Mouse (Mus musculus) lung, embryonic 14.5 days (tissue): ENCODE measurements around the gene Gipc2. TPM values are rescaled to one million over a fixed set of nuclear protein-coding genes. Genes with fewer than 3 reads are reported as not detected.

Experiments used
- ATAC-seq: fragments of 200-750 bp; cut with Nextera tagmentation; 2 replicates; pipeline ENCODE4 v1.8.0; 2017; ENCODE audit warnings: mild to moderate bottlenecking, moderate TSS enrichment, moderate library complexity; ENCODE audit not compliant: insufficient read depth
- DNase-seq: peaks from one replicate; pipeline ENCODE4 v3.0.0-alpha.2; 2015
- H3K27ac ChIP-seq: fragments of 300-500 bp; sonication (generic); 2 replicates; pipeline ENCODE4 v1.5.1; 2014; ENCODE audit warnings: low read depth, mild to moderate bottlenecking, moderate library complexity
- H3K27me3 ChIP-seq: fragments of 300-500 bp; sonication (generic); 2 replicates; pipeline ENCODE4 v1.6.1; 2014; ENCODE audit warnings: low read length, control low read depth; ENCODE audit not compliant: insufficient read depth
- H3K36me3 ChIP-seq: fragments of 300-500 bp; sonication (generic); 2 replicates; pipeline ENCODE4 v1.6.1; 2014; ENCODE audit warnings: control low read depth; ENCODE audit not compliant: insufficient read depth
- H3K4me1 ChIP-seq: fragments of 300-500 bp; sonication (generic); 2 replicates; pipeline ENCODE4 v1.6.1; 2014; ENCODE audit warnings: antibody characterized with exemption, control low read depth; ENCODE audit not compliant: insufficient read depth
- H3K4me2 ChIP-seq: fragments of 300-500 bp; sonication (generic); 2 replicates; pipeline ENCODE4 v1.6.1; 2014; ENCODE audit warnings: mild to moderate bottlenecking
- H3K4me3 ChIP-seq: fragments of 300-500 bp; sonication (generic); 2 replicates; pipeline ENCODE4 v1.5.1; 2014; ENCODE audit warnings: low read depth, low read length
- H3K9ac ChIP-seq: fragments of 300-500 bp; sonication (generic); 2 replicates; pipeline ENCODE4 v1.6.1; 2014
- H3K9me3 ChIP-seq: fragments of 300-500 bp; sonication (generic); 2 replicates; pipeline ENCODE4 v1.6.1; 2016; ENCODE audit warnings: low read depth, low read length, control low read depth
- CTCF ChIP-seq: IDR thresholded peaks from 2 replicates; pipeline ENCODE4 v1.5.1; 2016; ENCODE audit warnings: antibody characterized with exemption, low read depth
- WGBS: fragments of 180-500 bp; shearing (Covaris S2); extraction: QIAGEN DNeasy Blood & Tissue Kit; methylation state at CpG from one replicate; pipeline ENCODE4 v1.1.7; 2014; 5-methylcytosine and 5-hydroxymethylcytosine counted together
- polyA plus RNA-seq: library from polyadenylated mRNA; unstranded; fragments of >200 nt; fragmentation: Nextera tagmentation; extraction: Ambion mirVana; gene quantifications from 2 replicates; pipeline ENCODE4 v1.2.1, GENCODE M21; 2014

The Gipc2 gene
- polyA plus RNA-seq, 1 experiment from 2014 or later = 6.8 TPM

DNA sequence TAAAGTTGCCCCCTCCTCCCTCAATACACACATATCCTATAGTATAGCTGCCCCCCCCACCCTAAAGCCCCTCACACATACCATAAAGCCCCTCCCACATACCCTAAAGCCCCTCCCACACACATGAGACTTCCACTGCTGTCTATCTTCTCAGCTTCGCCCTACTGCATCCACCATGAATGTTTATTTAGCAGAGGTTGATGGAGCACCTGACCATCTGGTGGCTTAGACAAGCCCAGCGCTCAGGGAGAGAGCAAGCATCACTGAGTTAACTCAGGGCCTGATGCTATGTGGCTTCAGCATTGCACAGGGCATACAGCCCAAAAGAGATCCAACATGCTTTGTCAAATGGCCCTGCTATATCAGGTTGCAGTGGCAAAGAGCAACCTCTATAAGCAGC, 12.9 kb downstream of the Gipc2 start:
- Histone ChIP-seq H3K27ac (no peak overlapping the region), H3K9me3 (no peaks in the 10 kb centered on the region), H3K4me1 (no peaks in the 10 kb centered on the region; the same call in 1 of the 2 replicates), H3K9ac (no peak overlapping the region), H3K4me2 (no peak overlapping the region), H3K4me3 (no peak overlapping the region), H3K27me3 (no peaks in the 10 kb centered on the region), H3K36me3 (no peaks in the 10 kb centered on the region)
- no peak for TF ChIP-seq CTCF
- 41% methylated on average over 2 of the region's 2 CpGs for WGBS
- ATAC-seq = no peak
- DNase-seq = no peak

DNA sequence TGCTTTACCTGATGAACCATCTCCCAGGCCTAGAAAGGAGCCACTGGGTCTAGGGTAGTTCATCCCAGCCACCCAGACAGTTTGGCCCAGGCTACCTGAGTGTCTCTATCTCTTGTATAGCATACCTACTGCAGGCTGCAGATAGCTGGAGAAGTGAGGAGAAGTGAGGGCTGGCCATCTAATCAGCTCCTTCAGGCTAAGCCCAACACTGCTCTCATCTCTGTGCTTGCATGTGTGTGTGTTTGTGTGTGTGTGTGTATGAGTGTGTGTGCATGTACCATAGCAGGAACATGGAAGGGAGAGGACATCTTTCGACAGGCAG, 13.6 kb downstream of the Gipc2 start:
- DNase-seq = no peak
- no peak overlapping the region for H3K27ac ChIP-seq
- 94% methylated on average over 1 of the region's 1 CpGs for WGBS

DNA sequence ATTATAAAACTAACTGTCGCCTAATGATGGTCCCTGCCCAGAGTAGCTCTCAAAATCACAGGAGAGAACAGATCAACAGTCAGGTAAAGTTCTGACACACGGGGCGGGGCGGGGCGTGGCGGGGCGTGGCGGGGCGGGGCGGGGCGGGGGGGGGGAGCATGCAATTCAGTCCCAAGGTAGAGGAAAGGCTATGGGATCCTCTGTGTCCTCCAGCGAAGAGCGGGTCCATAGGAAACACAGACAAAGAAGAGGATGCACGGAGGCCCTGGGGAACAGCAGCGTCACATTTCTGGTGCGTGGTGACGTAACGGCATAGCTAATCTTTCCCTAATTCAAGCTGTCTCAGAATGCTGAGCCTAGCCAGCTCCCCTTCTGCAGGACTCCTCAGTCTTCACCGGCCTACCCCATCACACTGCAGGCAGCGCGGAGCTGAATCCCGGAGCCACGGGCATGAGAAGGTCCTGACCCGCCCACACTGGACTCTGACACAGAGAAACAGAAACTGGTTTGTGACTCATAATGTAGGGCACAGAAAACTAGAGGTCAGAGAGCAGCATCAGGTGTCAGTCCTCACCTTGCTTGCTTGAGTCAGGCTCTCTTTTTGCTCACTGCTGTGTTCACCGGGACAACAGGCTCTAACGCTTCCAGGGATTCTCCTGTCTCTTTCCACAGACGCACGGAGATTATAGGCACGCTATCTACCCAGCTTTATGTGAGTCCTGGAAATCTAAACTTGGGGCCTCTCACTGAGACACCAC, 14.1 kb downstream of the Gipc2 start:
- Histone ChIP-seq H3K4me2 (peak overlapping the region; percentile 37), H3K9me3 (no peaks in the 10 kb centered on the region), H3K4me1 (no peaks in the 10 kb centered on the region; the same call in 1 of the 2 replicates), H3K9ac (peak overlapping the region; percentile 9; the same call in 1 of the 2 replicates), H3K27me3 (no peaks in the 10 kb centered on the region), H3K36me3 (no peaks in the 10 kb centered on the region), H3K27ac (no peak overlapping the region), H3K4me3 (peak overlapping the region; percentile 6; the same call in 1 of the 2 replicates)
- WGBS = 55% methylated on average over 29 of the region's 29 CpGs
- ATAC-seq (0 out of 2 replicates have a peak, but pooled peaks have one; percentile 40), DNase-seq (no peak)
- TF ChIP-seq CTCF = no peak

More for the DNA sequence above, 13.6 kb downstream of the Gipc2 start:
- Histone ChIP-seq H3K4me3 (no peak overlapping the region), H3K27me3 (no peaks in the 10 kb centered on the region), H3K36me3 (no peaks in the 10 kb centered on the region), H3K9me3 (no peaks in the 10 kb centered on the region), H3K4me2 (no peak overlapping the region), H3K4me1 (no peaks in the 10 kb centered on the region; the same call in 1 of the 2 replicates), H3K9ac (no peak overlapping the region)
- TF ChIP-seq CTCF = no peak
- peak; percentile 62 for ATAC-seq

DNA sequence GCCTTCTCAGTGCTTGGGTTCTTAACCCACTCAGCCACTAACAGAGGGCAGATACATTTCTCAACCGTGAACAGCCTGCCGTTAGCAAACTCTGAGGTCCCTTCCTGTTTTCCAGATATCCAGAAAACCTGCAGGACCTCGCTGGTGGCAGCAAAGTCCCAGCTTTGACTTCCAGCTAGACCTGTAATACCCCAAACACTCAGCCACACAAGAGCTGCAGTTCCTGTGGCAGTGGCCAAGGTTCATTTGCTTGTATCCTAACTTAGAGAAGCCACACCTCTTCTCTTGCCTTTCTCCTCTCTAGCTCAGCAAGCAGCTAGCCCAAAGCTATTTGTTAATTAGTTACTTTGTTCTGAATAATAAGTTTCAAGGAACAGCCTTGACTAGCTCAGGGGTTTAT, 16.2 kb downstream of the Gipc2 start:
- DNase-seq = no peak
- Histone ChIP-seq H3K4me1 (no peaks in the 10 kb centered on the region; the same call in 1 of the 2 replicates), H3K27ac (no peak overlapping the region), H3K27me3 (no peaks in the 10 kb centered on the region), H3K4me3 (no peak overlapping the region), H3K36me3 (no peaks in the 10 kb centered on the region), H3K4me2 (no peak overlapping the region), H3K9me3 (no peaks in the 10 kb centered on the region), H3K9ac (no peak overlapping the region)
- TF ChIP-seq CTCF = no peak
- 32% methylated on average over 3 of the region's 3 CpGs for WGBS
- no peak for ATAC-seq

DNA sequence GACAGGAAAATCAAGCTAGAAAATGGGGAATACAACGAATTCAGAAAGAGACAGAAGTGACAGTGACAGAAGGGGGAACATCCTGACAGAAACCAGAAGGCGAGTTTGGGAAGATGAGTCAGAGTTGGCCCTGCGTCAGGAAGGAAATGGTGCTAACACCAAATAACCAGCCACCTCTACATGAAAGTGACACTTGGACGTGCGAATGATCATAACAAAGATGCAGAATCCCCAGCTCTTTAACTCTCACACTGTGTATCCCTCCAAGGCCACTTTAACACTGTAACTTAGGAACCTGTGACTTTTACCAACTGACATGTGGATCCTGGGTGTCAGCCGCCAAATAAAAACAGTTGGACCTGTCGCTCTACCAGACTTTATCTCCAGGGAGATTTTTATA, 16.6 kb downstream of the Gipc2 start:
- ATAC-seq (no peak), DNase-seq (peak; percentile 47)
- no peak for TF ChIP-seq CTCF
- Histone ChIP-seq H3K36me3 (no peaks in the 10 kb centered on the region), H3K9ac (no peak overlapping the region), H3K4me3 (no peak overlapping the region), H3K27ac (no peak overlapping the region), H3K9me3 (no peaks in the 10 kb centered on the region), H3K4me1 (no peaks in the 10 kb centered on the region; the same call in 1 of the 2 replicates), H3K4me2 (no peak overlapping the region), H3K27me3 (no peaks in the 10 kb centered on the region)
- 49% methylated on average over 7 of the region's 7 CpGs for WGBS

DNA sequence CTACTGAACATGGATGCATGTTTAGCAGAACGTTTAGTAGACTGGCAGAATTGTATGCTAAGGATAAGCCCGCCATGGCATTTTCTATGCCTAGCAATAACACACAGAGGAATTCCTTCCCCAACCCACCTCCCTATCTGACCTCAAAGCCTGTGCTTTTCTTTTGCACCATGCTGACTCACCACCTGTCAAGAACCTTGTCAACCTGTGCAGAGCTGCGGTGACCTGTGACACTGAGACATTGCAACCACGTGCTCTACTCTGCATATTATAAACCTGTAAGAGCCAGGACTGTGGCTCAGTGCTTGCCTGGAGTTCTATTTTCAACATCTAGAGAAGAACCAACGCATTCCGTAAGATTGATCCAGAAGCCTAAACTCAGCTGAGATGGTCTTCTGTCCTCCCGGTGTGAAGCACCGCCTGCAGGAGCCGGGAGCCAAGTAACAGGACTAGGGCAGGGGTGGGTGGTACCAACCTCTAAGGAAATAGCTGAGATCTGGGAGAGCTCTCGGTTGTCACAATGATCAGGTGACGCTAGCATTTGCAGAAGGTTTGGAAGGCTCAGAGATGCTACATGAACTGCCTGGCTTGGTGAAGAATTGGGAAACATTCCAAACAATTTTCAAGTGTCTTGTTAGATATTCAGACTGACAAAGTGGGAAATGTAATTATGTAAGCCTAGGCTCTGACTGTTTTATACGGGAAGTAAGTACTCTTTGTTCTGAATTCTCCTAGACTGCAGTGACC, 18.8 kb downstream of the Gipc2 start:
- WGBS = 47% methylated on average over 12 of the region's 12 CpGs
- no peak for ATAC-seq
- H3K4me1 ChIP-seq = no peaks in the 10 kb centered on the region; the same call in none of the 2 replicates
- H3K9me3 ChIP-seq = no peaks in the 10 kb centered on the region
- no peak for DNase-seq
- H3K36me3 ChIP-seq = no peaks in the 10 kb centered on the region
- H3K27me3 ChIP-seq = no peaks in the 10 kb centered on the region
- H3K27ac ChIP-seq = no peak overlapping the region
- no peak overlapping the region for H3K4me3 ChIP-seq
- H3K9ac ChIP-seq = no peak overlapping the region
- no peak overlapping the region for H3K4me2 ChIP-seq
- TF ChIP-seq CTCF = no peak

DNA sequence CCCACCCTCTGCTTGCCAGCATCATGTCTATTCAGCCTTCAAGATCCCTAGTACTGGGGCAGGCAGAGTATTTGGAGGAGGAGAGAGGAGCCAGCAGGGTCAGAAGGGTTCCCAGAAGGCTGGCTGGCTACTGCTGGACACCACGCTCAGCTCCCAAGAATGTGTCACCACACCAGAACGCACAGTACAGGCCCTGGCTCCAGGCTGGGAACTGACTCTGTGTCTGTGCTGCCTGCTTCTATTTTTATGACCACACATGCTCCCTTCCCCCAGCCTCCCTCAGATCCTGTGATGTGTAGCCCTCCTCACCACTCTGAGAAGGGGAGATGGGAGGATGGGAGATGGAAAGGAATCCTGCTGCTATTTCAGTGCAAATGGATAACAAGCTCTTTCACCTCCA, 20.8 kb downstream of the Gipc2 start:
- Histone ChIP-seq H3K27ac (no peak overlapping the region), H3K36me3 (no peaks in the 10 kb centered on the region), H3K4me2 (no peak overlapping the region), H3K9me3 (no peaks in the 10 kb centered on the region), H3K9ac (no peak overlapping the region), H3K27me3 (no peaks in the 10 kb centered on the region), H3K4me1 (no peaks in the 10 kb centered on the region; the same call in none of the 2 replicates), H3K4me3 (no peak overlapping the region)
- TF ChIP-seq CTCF = no peak
- ATAC-seq = peak; percentile 92
- peak; percentile 78 for DNase-seq
- 35% methylated on average over 2 of the region's 2 CpGs for whole genome bisulfite sequencing
